Mouse (Mus musculus) lung, postnatal 14 days (tissue): Measurements from ENCODE around the gene Rcc1.
A peak's percentile ranks its signal among the peaks of the same experiment; 100 is the strongest.
"Not testable (repeated sequence)": the region's sequence is repeated elsewhere in the genome, so short reads cannot be mapped to it uniquely, and the experiment has no call there.

Experiments used
- DNase-seq: peaks from one replicate; pipeline ENCODE4 v3.0.0; 2021

Gene Rcc1

GRCm38 (mm10) chr4:132311209-132311608 is 42.2 kb downstream of the Rcc1 start:
- no peak for DNase-seq

- DNase-seq, result peak; percentile 67
Measured at GRCm38 (mm10) chr4:132309849-132310472, 43.4 kb downstream of the Rcc1 start.

DNA sequence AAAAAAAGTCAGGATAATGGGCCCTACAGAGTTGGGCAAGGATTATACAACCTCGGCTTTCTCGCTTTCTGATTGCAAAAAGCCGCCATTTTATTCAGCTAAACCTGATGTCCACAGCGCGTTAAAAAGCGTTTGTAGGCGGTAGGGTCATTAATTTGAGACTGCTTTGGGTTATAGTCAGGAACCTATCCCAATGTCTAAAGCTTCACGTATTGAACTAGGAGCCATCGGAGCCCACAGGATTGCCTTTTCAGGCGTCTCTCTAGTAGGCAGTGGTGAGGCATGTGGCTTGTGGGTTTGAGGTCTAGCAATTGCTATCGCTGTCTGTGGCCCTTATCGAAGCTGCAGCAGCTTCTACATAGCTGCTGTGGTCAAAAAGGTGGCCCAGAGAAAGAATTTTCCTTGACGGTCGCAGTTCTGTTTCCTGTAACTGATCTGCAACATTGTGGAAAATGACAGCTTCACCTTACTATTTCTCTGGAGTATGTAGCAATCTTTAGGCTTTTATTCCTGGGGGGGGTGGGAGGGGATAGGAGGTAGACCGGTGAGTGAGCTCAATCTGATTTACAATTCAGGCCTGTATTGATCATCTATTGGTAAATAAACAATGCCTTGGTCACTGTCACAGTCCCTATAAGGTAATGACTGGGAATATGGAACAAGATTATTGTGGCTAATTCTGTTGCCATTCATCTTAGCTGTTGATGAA is 44.1 kb downstream of the Rcc1 start:
- DNase-seq, result no peak

GRCm38 (mm10) chr4:132308437-132309139 is 44.8 kb downstream of the Rcc1 start:
- DNase-seq, result peak; percentile 88

- DNase-seq, result no peak
Measured at GRCm38 (mm10) chr4:132306004-132306403, 47.4 kb downstream of the Rcc1 start.

GRCm38 (mm10) chr4:132305276-132305675 is 48.1 kb downstream of the Rcc1 start:
- no peak for DNase-seq

DNA sequence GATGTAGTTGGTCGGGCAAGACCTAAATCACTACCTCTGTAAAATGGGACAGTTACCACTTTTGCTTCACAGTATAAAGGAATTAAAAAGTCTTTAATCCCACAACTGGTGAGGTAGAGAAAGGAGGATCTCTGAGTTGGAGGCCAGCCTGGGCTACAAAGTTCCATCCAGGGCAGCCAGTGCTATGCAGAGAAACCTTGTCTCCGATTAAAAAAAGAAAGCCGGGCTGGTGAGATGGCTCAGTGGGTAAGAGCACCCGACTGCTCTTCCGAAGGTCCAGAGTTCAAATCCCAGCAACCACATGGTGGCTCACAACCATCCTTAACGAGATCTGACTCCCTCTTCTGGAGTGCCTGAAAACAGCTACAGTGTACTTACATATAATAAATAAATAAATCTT is 49.9 kb downstream of the Rcc1 start:
- not testable (repeated sequence) for DNase-seq

DNA sequence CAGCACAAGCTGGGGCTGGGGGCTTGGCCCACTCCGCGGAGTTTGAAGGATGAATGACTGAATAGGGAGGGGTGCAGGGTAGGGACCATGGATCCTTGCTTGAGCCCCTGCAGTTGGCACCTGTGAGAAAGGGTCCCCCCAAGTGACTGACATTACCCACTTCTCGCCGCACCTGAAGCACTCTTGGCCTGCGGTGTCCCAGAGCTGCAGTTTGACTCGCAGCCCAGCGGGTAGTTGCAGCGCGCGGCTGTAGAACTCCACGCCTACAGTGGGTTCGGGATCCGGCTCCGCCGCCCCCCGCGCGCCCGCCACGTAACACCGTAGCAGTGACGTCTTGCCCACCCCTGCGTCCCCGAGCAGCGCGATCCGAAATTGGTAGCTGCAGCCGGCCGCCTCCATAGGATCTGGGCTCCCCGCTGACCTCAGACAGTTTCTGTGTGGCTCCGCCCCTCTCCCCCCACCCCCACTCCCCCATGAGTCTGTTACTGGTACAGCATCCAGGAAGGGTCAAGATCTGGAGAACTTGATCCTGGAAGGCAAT is 50.4 kb downstream of the Rcc1 start, which contains the start of gene Rab42:
TSS of gene Rab42 (minus strand) at position 447 of the 541 bp plus-strand sequence.
- peak; percentile 43 for DNase-seq

DNA sequence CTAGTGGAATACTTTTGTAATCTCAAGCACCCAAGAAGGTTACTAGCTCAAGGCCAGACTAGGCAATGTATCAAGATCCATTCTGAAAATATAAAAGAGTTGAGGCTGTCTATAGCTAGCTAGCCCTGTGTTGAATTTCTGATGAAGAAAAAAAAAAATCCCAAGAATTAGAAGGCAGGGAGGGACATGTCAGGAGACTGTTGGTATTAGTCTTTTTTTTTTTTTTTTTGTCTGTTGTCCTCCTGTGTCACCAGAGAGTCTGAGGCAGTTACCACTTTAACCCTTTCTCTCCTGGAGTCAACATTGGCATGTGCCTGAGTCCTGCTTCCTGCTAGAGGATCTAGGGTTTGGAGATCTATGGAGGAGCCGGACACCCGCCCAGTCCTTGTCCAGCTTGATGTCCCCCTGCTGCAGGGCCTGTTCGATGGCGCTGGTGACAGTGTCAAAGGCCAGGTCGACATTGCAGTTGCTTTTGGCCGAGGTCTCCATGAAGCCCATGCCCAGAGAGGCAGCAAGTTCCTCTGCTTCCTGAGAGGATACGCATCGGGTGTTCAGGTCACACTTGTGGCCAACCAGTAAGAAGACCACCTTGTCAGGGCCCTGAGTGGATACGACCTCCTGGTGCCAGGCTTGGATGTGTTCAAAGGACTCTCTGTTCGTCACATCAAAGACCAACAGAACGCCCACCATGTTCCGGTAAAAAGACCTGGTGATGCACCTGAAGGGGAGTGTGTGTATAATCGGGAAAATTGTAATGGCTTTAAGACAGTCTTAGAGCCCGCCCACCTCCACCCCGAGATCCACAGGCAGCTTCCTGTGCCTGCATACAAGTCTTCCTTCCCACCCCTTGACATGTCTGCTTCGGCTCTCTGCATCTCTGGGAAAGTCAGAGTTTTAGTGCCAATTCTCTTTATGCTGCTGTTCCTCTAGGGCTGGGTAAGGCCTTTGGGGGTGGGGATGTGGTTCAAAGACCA is 51.2 kb downstream of the Rcc1 start:
- no peak for DNase-seq

DNA sequence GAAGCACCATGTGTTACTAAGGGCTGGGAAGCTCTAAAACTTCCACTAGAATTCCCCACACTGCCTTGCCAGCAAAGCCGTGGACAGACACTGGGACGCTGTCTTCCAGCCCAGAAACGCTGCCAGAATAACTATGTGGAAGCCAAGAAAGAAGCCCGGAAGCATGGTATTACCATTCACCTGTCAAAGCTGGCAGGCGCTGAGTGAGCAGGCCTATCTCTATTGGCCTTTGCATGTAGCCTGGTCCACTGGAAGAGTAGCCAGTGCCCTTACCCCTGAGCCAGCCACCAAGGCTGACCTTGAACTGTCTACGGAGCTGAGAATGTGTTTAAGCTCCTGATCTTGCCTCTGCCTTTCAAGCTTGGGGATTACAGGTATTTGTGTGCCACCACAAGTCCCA is 51.9 kb downstream of the Rcc1 start:
- no peak for DNase-seq

DNA sequence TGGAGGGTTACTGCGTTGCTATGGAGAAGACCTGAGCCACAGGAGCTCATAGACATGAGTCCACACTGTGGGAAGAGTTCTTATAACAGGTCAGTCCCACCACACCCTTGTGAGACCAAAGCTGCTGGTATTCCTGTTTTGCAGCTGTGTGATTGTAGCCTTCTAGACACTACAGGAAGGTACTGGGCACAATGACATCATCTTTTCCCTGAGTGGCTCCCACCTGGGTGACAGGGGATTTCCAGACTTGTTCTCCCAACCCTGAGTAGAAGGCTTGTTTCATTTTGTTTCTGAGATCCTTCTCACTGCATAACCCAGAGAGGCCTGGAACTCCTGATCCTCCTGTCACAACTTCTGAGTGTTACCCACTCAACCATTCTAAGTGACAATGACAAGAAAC is 53.6 kb downstream of the Rcc1 start:
- no peak for DNase-seq

GRCm38 (mm10) chr4:132295696-132296390 is 57.6 kb downstream of the Rcc1 start:
- no peak for DNase-seq

DNA sequence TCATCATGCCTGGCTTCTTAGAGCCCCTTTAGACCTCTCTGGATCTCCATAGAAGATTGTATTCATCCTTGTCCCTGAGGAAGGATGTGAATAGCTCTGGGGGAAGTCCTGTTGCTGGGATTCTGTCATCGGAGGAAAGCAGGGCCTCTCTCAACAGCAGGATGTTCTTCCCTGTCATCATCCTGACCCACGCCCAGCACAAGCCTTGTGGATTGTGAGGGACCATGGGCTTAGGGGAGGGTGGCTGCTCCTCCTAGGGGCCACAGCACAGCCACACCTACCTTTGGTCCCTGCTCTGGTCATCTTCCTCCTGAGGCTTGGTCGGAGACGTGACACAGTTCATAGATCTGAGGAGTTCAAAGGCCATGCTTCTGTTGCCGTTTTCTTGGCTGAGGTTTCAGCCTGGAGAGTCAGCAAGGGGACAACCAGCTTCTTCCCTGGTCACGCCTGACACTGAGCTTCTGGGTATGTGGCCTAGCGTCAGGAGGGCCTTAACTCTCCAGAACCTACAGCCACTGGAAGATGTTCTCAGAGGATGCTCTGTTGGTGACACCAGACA is 59.6 kb downstream of the Rcc1 start:
- DNase-seq, result no peak

DNA sequence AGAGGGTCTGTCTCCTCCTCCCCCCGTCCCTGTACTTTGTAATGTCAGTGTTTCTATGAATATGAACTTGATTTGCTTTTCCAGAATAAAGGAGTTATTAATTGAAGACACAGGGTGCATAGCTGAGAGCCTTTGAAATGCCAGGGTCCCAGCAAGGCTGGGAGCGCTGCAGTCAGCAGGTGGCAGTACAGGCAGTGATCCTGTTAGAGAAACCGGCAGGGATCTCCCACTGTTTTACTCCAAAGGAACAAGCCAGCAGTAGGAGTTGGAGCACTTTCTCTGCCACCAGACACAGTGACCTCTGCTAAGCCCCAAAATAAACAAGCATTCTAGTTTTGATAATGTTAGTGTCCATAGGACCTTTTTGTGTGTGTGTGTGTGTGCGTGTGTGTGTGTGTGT is 60.4 kb downstream of the Rcc1 start:
- peak; percentile 68 for DNase-seq

DNA sequence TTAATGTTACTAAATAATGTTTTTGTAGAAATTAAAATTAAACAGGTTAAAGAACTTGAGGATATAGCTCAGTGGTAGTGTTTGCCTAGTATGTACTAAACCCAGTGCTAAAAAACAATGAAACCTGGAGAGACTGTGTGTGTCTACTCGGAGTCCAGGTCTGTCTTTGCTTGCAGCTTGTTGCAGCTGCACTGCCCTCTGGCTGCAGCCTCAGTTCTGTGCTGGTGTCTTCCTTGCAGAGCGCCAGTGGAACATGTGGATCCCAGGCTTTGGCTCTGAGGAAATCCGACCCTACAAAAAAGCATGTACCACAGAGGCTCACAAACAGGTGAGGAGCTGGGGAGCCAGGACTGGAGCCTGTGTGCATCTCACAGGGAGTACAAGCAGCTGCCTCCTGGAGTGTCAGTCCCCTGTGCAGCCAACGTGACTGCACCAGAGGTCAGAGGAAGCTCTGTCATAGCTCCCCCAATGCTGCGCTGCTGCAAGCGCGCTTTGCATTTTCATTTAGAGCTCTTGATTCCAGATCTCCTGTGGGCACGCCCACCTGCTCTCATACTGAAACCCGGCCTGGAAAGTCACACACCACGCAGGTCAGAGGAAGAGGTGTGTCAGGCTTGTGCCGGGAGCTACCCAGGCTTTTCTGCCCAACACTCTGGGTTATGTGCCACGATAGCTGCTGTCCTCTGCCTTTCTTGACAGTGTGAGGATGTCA is 61.6 kb downstream of the Rcc1 start:
- no peak for DNase-seq

- no peak for DNase-seq
Measured at GRCm38 (mm10) chr4:132291056-132291455, 62.3 kb downstream of the Rcc1 start.

DNA sequence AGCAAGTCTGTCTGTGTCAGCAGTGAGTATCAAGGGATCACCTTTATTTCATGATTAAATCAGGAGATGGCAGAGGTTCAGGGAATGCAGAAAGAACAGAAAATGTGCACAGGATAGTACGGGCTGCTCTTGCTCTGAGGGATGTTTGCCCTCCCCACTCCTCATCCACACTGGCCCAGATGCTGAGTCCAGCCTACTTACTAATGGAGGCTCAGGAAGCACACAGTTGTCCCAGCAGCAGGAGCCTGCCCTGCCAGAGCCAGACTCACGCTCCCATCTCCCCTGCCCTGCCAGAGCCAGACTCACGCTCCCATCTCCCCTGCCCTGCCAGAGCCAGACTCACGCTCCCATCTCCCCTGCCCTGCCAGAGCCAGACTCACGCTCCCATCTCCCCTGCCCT is 64.6 kb downstream of the Rcc1 start:
- DNase-seq, result not testable (repeated sequence)
